Mouse (Mus musculus) CD4-positive naive resting alpha-beta T cell, adult 76 days (primary cell): ENCODE results near the gene Rps9. TPM values are rescaled to one million over a fixed set of nuclear protein-coding genes. Genes with fewer than 3 reads are reported as not detected.

Experiments used
- total RNA-seq: library from RNA; stranded (reverse); gene quantifications from one replicate; pipeline ENCODE4 v1.2.4, GENCODE M21; 2023

The Rps9 gene
- total RNA-seq, result 2,567 TPM

GRCm38 (mm10) chr7:3703879-3704441, at the start of gene Rps9:
Rps9 (plus strand) TSS chr7:3703993.

GRCm38 (mm10) chr7:3665215-3666114, 38.3 kb upstream of the Rps9 start, which contains the start of gene Leng1:
Leng1 (minus strand) TSS chr7:3665840.

GRCm38 (mm10) chr7:3677342-3677741, 26.5 kb upstream of the Rps9 start, which contains the start of gene Tmc4:
Tmc4 (minus strand) TSS chr7:3677553.

GRCm38 (mm10) chr7:3692382-3692986, 11.3 kb upstream of the Rps9 start, which contains the start of gene Tsen34:
Tsen34 (plus strand) TSS chr7:3692863.

GRCm38 (mm10) chr7:3692987-3693808, 10.6 kb upstream of the Rps9 start, which contains the start of gene Mboat7:
Mboat7 (minus strand) TSS chr7:3693523.

GRCm38 (mm10) chr7:3720268-3720667, 16.5 kb downstream of the Rps9 start, which contains the start of gene Pirb:
Pirb (minus strand) TSS chr7:3720391.

Other genes starting within 250 kb of the Rps9 start
- not detected for gene Tarm1, start 201.4 kb upstream of the Rps9 start, total RNA-seq
- gene Oscar, start 87.8 kb upstream of the Rps9 start, total RNA-seq, result not detected
- gene Ndufa3, start 86.6 kb upstream of the Rps9 start, total RNA-seq, result 289 TPM
- 16.7 TPM for gene Tfpt, start 74.1 kb upstream of the Rps9 start, total RNA-seq
- gene Prpf31, start 74.0 kb upstream of the Rps9 start, total RNA-seq, result 47.6 TPM
- 93.5 TPM for gene Cnot3, start 58.7 kb upstream of the Rps9 start, total RNA-seq
- gene Leng1, start 38.2 kb upstream of the Rps9 start, total RNA-seq, result 11.0 TPM
- gene Tmc4, start 26.4 kb upstream of the Rps9 start, total RNA-seq, result 10.1 TPM
- 18.5 TPM for gene Tsen34, start 11.1 kb upstream of the Rps9 start, total RNA-seq
- gene Mboat7, start 10.5 kb upstream of the Rps9 start, total RNA-seq, result 66.9 TPM
- gene Pirb, start 16.4 kb downstream of the Rps9 start, total RNA-seq, result 7.3 TPM
- 0.79 TPM for gene Gm15448, start 121.7 kb downstream of the Rps9 start, total RNA-seq
- gene Pira2, start 141.1 kb downstream of the Rps9 start, total RNA-seq, result 1.8 TPM
- 1.3 TPM for gene Gm14548, start 194.1 kb downstream of the Rps9 start, total RNA-seq
- 0.62 TPM for gene Lilra6, start 211.5 kb downstream of the Rps9 start, total RNA-seq